ENCODE assay signal across 11 mouse cellular contexts in the genomic region with DNA sequence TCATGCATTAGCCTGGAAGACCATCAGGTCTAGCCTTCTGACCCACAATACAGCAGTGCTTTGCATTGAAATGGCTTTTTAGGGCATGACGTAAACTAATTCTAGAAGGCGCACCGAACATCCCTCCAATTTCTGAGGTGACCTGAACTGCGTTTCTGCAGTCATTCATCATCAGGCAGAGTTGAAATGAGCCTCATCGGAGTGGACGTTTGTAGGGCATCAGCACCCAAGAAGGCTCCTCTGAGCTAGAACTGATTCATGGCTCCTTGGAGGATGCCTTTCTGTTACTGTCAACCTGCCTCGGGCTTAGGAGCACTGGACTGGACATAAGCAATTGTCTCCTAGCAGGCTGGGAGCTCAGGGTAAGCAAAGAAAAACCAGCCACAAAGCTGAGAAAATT.
"Had no signal": no experiment of that assay in that cellular context is flagged by ENCODE, and none has a peak within 500 bp of the region (broad histone marks: within the 10 kb centered on the region; RNA-seq: fewer than 3 reads in every experiment).

No protein-coding gene starts in this region.

- H3K36me3 ChIP-seq: limb, embryonic 13.5 days had no signal

- H3K4me2 ChIP-seq: limb, embryonic 13.5 days had no signal

- H3K9me3 ChIP-seq: limb, embryonic 13.5 days had no signal

- DNase-seq: kidney, adult 18-20 months; kidney, postnatal 10 days; kidney, postnatal 4 days; left cerebral cortex, postnatal 4 days; lung, adult 18-20 months; right cerebral cortex, adult 18-20 months; right cerebral cortex, postnatal 25 days had no signal

- H3K4me3 ChIP-seq: layer of hippocampus, adult 2 months; limb, embryonic 13.5 days had no signal

- H3K27ac ChIP-seq: layer of hippocampus, adult 2 months; limb, embryonic 13.5 days; liver, embryonic 14.5 days; stomach, postnatal 0 days had no signal

- H3K9ac ChIP-seq: limb, embryonic 13.5 days; liver, embryonic 14.5 days had no signal
